Mouse (Mus musculus): ENCODE results near the gene Magea4.

The Magea4 gene

DNA sequence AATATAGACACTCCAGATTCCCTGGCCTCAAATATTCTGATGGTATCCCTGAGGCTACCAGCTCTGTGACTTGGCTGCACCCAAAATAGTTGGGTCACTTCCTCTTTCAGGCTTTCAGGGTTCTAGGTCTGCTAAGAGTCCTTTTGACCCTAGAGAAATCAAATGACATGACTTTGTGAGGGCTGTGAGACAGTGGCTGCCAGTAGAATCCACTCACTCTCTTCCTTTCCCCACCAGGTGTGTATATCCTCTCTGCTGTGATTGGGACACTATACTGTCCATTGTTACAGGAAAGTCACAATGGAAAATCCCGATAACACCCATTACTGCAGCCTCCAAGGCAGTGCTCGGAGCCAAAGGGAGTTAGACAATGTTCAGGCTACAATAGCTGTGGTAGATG, at the start of gene Magea4:
TSS of gene Magea4 (plus strand) at position 301 of the 400 bp plus-strand sequence.
- DNase-seq = no peak

GRCm38 (mm10) chrX:72202944-72203554, 18.8 kb upstream of the Magea4 start:
- no peak for DNase-seq

DNA sequence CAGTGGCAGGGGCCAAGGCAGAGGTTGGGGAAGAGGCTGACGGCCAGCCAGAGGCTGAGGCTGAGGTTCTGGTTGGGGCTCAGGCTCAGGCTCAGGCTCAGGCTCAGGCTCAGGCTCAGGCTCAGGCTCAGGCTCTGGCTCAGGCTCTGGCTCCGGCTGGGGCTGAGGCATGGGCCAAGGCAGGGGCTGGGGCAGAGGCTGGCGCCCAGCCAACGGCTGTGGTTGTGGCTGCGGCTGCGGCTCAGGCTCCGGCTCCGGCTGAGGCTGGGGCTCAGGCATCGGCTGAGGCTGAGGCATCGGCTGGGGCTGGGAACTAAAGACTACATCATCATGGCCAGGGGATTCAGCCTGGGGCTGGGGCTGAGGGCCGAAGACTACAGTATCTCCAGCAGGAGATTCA, 48.8 kb downstream of the Magea4 start:
- DNase-seq = no peak
